Mouse (Mus musculus): ENCODE data around the gene Shisa6. TPM values are rescaled to one million over a fixed set of nuclear protein-coding genes. Genes with fewer than 3 reads are reported as not detected.
A peak's percentile ranks its signal among the peaks of the same experiment; 100 is the strongest.

The Shisa6 gene
- polyA plus RNA-seq, 1 experiment from 2014 or later = 0.66 TPM

- Histone ChIP-seq H3K9me3 (no peaks in the 10 kb centered on the region), H3K9ac (no peak overlapping the region), H3K36me3 (replicated peaks) (no peaks in the 10 kb centered on the region), H3K27me3 (no peaks in the 10 kb centered on the region), H3K4me1 (no peaks in the 10 kb centered on the region), H3K4me3 (replicated peaks) (no peak overlapping the region), H3K27ac (no peak overlapping the region), H3K4me2 (no peak overlapping the region)
- 81% methylated on average over 2 of the region's 2 CpGs for WGBS
- ATAC-seq (ENCODE audit: low FRiP score) = no peak
Observed at GRCm38 (mm10) chr11:66188146-66188545, 337.6 kb downstream of the Shisa6 start.

GRCm38 (mm10) chr11:66177781-66178180 lies 348.0 kb downstream of the Shisa6 start:
- H3K4me1 ChIP-seq = no peaks in the 10 kb centered on the region
- H3K4me2 ChIP-seq = no peak overlapping the region
- no peaks in the 10 kb centered on the region for H3K27me3 ChIP-seq
- no peaks in the 10 kb centered on the region for H3K9me3 ChIP-seq
- H3K36me3 ChIP-seq (replicated peaks) = no peaks in the 10 kb centered on the region
- H3K27ac ChIP-seq = no peak overlapping the region
- no peak overlapping the region for H3K4me3 ChIP-seq (replicated peaks)
- 79% methylated on average over 2 of the region's 2 CpGs for WGBS
- ATAC-seq (ENCODE audit: low FRiP score) = no peak
- no peak overlapping the region for H3K9ac ChIP-seq

- H3K9me3 ChIP-seq = no peaks in the 10 kb centered on the region
- H3K27me3 ChIP-seq = peaks cover 6% of the 10 kb centered on the region; the same call in 1 of the 2 replicates
- peaks cover 10% of the 10 kb centered on the region; the same call in 1 of the 2 replicates for H3K4me1 ChIP-seq
- no peaks in the 10 kb centered on the region for H3K36me3 ChIP-seq (replicated peaks)
- H3K27ac ChIP-seq = peak within 1 kb of the TSS; percentile 65
- ATAC-seq (ENCODE audit: low FRiP score) = peak; percentile 95
- under 1% methylated on average over 46 of the region's 53 CpGs for WGBS
- H3K4me3 ChIP-seq (replicated peaks) = peak within 1 kb of the TSS; percentile 55
- peak within 1 kb of the TSS; percentile 61 for H3K9ac ChIP-seq
- H3K4me2 ChIP-seq = peak within 1 kb of the TSS; percentile 98
Observed at GRCm38 (mm10) chr11:66167801-66168651, 357.7 kb downstream of the Shisa6 start, which contains the start of gene Dnah9. Gene Dnah9 (minus strand): TSS chr11:66168551.

GRCm38 (mm10) chr11:66164022-66164421 lies 361.7 kb downstream of the Shisa6 start:
- 85% methylated on average over 2 of the region's 2 CpGs for WGBS
- ATAC-seq (ENCODE audit: low FRiP score) = no peak

More at GRCm38 (mm10) chr11:66164022-66164421, 361.7 kb downstream of the Shisa6 start:
- Histone ChIP-seq H3K4me2 (no peak overlapping the region), H3K27ac (no peak overlapping the region), H3K36me3 (replicated peaks) (no peaks in the 10 kb centered on the region), H3K9me3 (no peaks in the 10 kb centered on the region), H3K4me1 (peaks cover 8% of the 10 kb centered on the region; the same call in 1 of the 2 replicates), H3K4me3 (replicated peaks) (no peak overlapping the region), H3K27me3 (peaks cover 3% of the 10 kb centered on the region; the same call in 1 of the 2 replicates), H3K9ac (no peak overlapping the region)
